Mouse (Mus musculus) mouse embryonic stem cell (cell line): ENCODE data around the gene Ubald1.

Source experiments
- in situ Hi-C, 2 experiments: fragments of 300-500 bp; cut with MboI; formaldehyde crosslinking; loops; 1 replicate in 1 of 2; 3 replicates in 1 of 2; pipeline ENCODE4 v1.14.3; 2019 to 2020; ENCODE audit warnings: low sequenced_read_pairs in 2 of 2, low pct_unique_long_range_greater_than_20kb in 1 of 2, mixed read lengths in 1 of 2; ENCODE audit not compliant: unreplicated experiment in 1 of 2

The Ubald1 gene

DNA sequence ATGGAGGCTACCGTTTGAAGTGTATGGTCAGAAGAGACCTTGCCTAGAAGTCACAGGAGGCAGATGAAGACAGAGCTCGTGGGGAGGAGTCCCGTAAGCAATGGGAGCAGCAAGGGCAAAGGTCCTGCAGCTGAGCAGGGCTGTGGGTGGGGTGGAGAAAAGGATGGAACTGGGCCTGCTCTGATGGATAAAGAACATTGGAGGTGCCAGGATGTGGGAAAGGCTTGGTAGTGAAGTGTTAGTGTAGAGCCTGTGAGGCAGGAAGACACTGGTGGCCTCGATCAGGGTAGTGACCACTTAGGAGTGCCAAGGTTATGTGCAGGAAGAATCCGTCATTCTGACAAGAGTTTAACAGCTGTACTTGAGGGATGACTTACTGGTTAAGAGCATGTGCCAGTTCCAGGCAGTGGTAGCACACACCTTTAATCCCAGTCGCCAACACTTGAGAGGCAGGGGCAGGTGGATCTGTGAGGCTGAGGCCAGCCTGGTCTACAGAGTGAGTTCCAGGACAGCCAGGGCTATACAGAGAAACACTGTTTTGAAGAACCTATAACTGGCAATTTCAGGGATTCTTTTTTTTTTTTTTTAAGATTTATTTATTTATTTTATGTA lies 23.5 kb upstream of the Ubald1 start:
- in situ Hi-C loops, result no loop called here

DNA sequence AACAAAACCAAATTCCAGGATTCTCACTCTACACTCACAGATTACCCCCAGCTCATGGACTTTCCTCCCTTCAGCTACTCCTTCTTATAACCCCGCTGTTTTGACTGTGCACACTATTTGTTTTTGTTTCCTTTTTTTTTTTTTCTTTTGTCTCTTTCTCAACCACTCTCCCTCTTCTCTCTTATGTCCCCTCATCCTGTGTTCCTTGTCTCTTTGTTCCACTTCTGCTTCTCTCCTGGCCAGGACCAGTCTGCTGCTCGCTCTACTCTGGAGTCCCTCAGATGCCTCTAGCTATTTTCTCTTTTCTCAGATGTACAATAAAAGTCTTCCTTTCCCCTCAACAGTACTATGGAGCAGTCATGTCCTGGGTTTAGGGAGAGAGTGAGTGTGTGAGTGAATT lies 22.3 kb upstream of the Ubald1 start:
- in situ Hi-C loops, result no loop called here

DNA sequence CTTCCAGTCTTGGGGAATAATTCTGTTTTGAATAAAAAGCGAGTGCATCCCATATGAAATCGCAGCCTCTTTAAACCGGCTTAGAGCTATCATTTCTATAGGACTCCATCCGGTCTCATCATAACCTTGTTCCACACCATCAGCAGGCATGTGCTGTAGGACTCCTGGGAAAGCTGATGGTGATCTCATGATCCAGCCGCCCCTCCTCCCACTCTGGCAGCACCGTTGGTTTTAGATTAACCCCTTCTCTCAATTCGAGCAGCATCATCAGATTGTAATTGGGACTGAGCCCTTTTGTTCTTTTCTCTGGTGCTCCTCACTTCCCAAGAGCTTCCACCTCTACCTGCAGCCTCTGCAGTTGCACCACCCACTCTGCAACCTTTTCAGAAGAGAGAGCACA lies 21.1 kb upstream of the Ubald1 start:
- in situ Hi-C loops, result no loop called here

DNA sequence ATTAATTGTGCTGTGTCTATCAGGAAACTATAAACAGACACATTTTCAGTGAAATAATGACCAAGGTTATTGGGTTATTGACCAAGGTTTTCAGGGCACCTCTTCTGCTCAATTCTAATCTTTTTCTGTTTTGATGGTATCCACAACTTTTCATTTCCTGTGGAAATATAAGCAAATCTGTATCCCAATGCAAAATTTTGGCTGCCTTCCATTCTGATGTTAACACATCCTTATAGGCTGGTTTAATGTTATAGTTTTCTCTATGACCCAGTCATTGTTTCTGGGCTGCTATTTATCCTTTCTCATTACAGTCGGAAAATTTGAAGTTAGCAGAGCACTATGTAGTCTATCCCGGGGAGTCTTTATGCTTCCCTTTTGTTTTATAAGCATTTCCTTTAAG lies 19.6 kb upstream of the Ubald1 start:
- in situ Hi-C loops, result no loop called here

GRCm38 (mm10) chr16:4898881-4899280 lies 18.8 kb upstream of the Ubald1 start:
- in situ Hi-C loops, result no loop called here

DNA sequence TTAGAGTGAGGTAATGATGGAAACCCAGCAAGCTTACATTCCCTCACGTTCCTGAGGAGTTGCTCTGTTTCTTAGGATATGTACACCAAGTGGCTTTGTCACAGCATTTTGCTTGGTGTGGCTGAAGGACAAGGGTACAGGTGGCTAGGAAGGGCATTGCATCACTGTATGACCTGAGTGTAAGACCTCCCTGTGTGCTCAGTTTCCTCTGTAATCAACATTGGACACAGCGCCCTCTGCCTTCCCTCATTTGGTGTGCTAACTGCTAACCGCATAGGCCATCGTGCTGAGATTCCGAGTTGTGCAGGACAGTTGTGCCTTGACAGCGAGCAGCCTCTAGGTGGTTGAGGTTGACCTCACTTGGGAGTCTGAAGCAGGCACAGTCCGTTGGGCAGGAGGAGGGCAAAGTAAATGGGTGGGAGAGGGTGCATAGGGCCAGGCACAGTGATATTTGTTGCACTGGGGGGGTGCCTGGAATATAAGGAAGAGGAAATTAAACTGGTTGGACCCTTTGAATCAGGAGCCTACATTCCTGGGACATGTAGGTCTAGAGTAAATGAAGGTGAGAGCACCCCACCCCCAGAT lies 17.1 kb upstream of the Ubald1 start:
- in situ Hi-C loops, result no loop called here

DNA sequence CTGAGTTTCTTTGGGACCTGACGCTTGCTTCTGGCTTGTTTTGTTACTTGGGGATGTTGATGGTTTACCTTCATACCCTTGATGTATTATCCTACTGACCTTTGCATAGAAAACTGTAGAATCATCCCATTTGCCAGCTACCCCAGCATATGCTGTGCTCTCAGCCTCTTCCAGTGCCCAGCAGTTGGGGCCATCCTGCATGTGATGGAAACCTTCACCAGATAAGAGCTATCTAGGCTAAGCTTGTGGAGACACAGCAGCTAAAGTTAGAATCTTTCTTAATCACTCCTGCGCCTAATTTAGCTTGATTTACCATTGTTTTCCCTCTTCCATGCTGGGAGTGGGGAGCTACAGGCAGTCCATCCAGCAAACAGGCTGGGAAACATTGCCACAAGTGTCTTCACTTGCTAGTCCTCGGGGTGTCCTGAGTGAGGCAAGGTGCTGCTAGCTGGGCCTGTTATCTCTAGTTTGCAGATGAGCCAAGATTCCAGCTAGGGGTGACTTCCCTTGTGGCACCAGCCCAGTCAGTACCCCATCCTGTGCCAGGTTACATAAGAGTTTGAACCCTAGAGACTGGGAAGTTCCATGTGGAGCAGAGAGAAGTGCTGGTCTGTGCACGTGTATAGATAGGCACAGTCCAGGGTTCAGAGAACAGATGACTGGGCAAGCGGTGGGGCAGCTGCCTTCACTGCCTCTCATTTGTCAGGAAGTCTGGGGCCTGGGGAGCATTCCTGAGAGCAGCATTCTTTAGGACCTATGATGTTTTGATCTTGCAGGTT lies 16.3 kb upstream of the Ubald1 start:
- in situ Hi-C loops, result no loop called here

DNA sequence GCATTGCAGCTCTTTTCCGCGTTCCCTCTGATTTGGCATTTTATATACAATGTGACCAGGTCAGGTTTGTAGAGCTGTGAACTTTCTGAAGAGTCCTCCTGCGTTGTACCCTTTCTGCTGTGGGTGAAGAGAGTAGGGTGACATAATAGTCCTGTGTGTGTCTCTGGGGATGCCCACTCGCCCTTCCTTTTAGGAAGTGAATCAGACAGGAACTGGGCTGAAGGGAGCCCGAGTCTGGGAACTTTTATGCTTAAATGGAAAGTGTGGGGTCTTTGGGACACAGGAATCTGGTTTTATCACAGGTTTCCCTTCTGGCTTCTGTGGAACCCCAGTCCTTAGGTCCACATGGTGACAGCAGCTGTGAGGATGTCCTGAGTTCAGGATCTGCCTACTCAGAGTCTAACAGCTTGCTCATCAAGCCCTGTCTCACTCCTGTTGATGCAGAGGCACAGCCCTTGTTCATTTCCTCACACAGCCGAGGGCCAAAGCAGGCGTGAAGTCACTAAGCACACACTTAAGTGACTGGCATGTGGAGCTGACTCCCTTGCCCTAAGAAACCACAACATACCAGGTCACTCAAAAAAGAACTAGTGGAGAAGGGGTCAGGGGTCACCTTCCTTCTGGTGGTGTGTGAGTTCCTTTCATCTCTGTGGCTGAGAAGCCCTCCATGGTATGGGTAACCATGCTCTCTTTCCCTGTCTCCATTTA lies 14.2 kb upstream of the Ubald1 start:
- in situ Hi-C loops, result no loop called here

- in situ Hi-C loops, result no loop called here
Measured at GRCm38 (mm10) chr16:4892171-4892570, 12.1 kb upstream of the Ubald1 start.

GRCm38 (mm10) chr16:4890201-4890709 lies 10.1 kb upstream of the Ubald1 start:
- in situ Hi-C loops, result no loop called here

DNA sequence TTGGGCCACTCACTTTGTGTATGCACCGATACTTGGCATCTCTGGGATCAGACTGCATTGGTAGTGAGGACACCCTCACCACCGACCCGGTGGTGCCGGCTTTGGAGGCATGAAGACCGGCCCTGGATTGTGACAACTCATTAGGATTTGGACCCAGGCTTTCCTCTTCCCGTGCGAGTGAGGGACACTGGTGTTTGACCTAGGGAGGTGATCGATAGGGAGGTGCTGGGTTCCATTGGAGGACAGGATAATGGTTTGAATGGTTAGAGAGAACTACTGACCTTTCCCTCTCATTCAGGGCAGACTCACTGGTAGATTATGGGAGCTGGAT lies 6.5 kb upstream of the Ubald1 start:
- in situ Hi-C loops, result no loop called here

DNA sequence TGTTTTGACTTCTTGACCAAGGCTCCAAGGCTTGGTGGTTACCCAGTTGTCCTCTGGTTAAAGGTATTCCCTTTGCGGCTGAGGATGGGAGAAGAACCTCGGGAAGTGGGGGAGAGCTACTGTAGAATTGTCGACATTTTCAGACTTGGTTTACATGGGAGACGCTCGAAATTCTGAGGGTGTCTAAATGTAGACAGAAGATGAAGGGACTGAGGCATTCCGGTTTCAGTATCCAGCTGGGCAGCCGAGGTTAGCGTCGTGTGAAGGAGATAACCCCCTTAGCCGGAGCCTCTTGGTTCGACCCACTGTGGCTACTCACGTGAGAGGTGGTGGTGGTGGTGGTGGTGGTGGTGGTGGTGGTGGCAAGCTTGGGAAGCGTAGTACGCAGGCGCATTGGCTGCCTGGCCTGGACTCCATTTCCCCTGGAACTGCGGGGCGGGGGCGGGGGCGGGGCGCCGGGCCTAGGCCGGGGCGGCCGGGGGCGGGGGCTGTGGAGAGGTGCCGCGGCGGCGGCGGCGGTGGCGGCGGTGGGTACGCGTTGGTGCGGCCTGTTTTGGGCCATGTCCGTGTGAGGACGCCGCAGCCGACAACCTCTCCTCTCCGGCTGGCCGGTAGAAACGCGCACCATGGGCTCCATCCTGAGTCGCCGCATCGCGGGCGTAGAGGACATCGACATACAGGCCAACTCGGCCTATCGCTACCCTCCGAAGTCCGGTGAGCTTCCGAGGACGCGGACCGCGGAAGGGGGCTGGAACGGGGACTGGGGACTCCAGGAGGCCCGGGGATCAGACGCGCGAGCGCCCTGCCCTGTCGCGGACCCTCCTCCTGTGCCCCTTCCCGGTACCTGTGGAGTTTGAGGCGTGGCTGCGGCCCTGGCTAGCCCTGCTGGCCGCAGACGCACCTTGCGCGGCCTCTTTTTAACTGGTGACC lies 5.9 kb upstream of the Ubald1 start, which contains the start of gene Mgrn1:
TSS of gene Mgrn1 (plus strand) at position 490 of the 930 bp plus-strand sequence.
- in situ Hi-C loops, result no loop called here

- in situ Hi-C loops, result no loop called here
Measured at GRCm38 (mm10) chr16:4884930-4885329, 4.8 kb upstream of the Ubald1 start.

GRCm38 (mm10) chr16:4881400-4882351 lies 1.6 kb upstream of the Ubald1 start:
- in situ Hi-C loops, result no loop called here

DNA sequence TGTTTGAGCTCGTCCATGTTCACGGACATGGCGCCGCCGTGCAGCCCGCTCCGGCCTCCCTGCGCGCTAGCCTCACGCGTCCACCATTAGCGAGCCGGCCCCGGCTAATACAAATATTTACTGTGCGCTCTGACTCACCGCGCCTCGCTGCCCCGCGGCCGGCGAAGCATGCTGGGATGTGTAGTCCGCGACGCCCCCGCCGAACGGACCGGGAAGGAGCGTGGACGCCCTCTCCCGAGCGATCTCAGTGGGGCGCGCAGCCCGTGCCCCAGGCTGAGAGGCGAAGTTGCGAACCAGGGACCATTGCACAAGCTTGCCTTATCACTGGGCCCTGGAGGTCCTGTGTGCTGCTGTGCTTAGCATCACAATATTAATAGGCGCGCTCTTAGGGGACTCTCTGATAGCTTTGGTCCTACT lies 399 bp downstream of the Ubald1 start:
- in situ Hi-C loops, result no loop called here

GRCm38 (mm10) chr16:4879101-4879707 lies 911 bp downstream of the Ubald1 start:
- in situ Hi-C loops, result no loop called here
